Comparison of ENCODE assay signal across 20 mouse cellular contexts in genomic region chr6:72386561-72386960, GRCm38 (mm10). TPM values are rescaled to one million over a fixed set of nuclear protein-coding genes. Genes with fewer than 3 reads are reported as not detected.
DNase-seq lines count a peak whose midpoint lies in the region; ATAC-seq and TF ChIP-seq lines count a peak whose summit lies in the region.
"Had no signal": no experiment of that assay in that cellular context is flagged by ENCODE, and none has a peak within 500 bp of the region (broad histone marks: within the 10 kb centered on the region; RNA-seq: fewer than 3 reads in every experiment).

No protein-coding gene starts in this region.

- H3K4me1 ChIP-seq in liver, embryonic 12.5 days = peaks cover 79% of the 10 kb centered on the region
- H3K4me1 ChIP-seq in liver, postnatal 0 days (ENCODE audit: insufficient read depth) = peaks cover 43% of the 10 kb centered on the region
- H3K4me1 ChIP-seq in liver, embryonic 13.5 days (replicated peaks) = peaks cover 82% of the 10 kb centered on the region
- peaks cover 81% of the 10 kb centered on the region for H3K4me1 ChIP-seq in liver, embryonic 15.5 days (replicated peaks)

- no peak overlapping the region; the same call in none of the 2 replicates for H3K9ac ChIP-seq in liver, embryonic 12.5 days
- H3K9ac ChIP-seq in liver, postnatal 0 days (replicated peaks) = no peak overlapping the region
- H3K9ac ChIP-seq in liver, embryonic 13.5 days = peak overlapping the region; percentile 42
- H3K9ac ChIP-seq in liver, embryonic 15.5 days = no peak overlapping the region
- H3K9ac ChIP-seq: embryonic facial prominence, embryonic 12.5 days; forebrain, embryonic 13.5 days; forebrain, embryonic 15.5 days had no signal

- H3K9me3 ChIP-seq in liver, embryonic 12.5 days (replicated peaks) = no peaks in the 10 kb centered on the region
- H3K9me3 ChIP-seq in liver, postnatal 0 days (ENCODE audit: low read length) = no peaks in the 10 kb centered on the region
- H3K9me3 ChIP-seq in liver, embryonic 13.5 days (replicated peaks) = no peaks in the 10 kb centered on the region
- no peaks in the 10 kb centered on the region for H3K9me3 ChIP-seq in liver, embryonic 15.5 days (replicated peaks)
- H3K9me3 ChIP-seq: embryonic facial prominence, embryonic 10.5 days; embryonic facial prominence, embryonic 12.5 days; forebrain, embryonic 13.5 days; forebrain, embryonic 15.5 days had no signal

- no peak for TF ChIP-seq EP300 in liver, postnatal 0 days (IDR thresholded peaks at IDR 0.05; ENCODE audit: low read depth)

- H3K27me3 ChIP-seq in liver, embryonic 12.5 days (replicated peaks) = no peaks in the 10 kb centered on the region
- H3K27me3 ChIP-seq in liver, postnatal 0 days (ENCODE audit: insufficient read depth, low read length) = no peaks in the 10 kb centered on the region
- H3K27me3 ChIP-seq in liver, embryonic 13.5 days = no peaks in the 10 kb centered on the region
- no peaks in the 10 kb centered on the region for H3K27me3 ChIP-seq in liver, embryonic 15.5 days
- H3K27me3 ChIP-seq: embryonic facial prominence, embryonic 12.5 days; forebrain, embryonic 15.5 days; Patski had no signal

- ATAC-seq in liver, embryonic 12.5 days = no peak
- no peak for ATAC-seq in liver, postnatal 0 days
- ATAC-seq in liver, embryonic 13.5 days (ENCODE audit: low read depth) = no peak
- ATAC-seq in liver, embryonic 15.5 days (ENCODE audit: insufficient read depth) = no peak
- no peak for ATAC-seq in megakaryocyte, adult 5-6 weeks (ENCODE audit: poor library complexity, severe bottlenecking)
- ATAC-seq: activated CD4-positive, CD25-positive, alpha-beta regulatory T cell, adult 4 months; forebrain, embryonic 13.5 days; forebrain, embryonic 15.5 days; Patski had no signal

- TF ChIP-seq CTCF in liver, postnatal 0 days (IDR thresholded peaks at IDR 0.05; ENCODE audit: low read depth) = no peak

- H3K4me3 ChIP-seq in liver, embryonic 12.5 days = no peak overlapping the region
- no peak overlapping the region for H3K4me3 ChIP-seq in liver, postnatal 0 days (ENCODE audit: low read depth, low read length)
- H3K4me3 ChIP-seq in liver, embryonic 13.5 days (replicated peaks) = no peak overlapping the region
- no peak overlapping the region for H3K4me3 ChIP-seq in liver, embryonic 15.5 days (replicated peaks)
- H3K4me3 ChIP-seq: embryonic facial prominence, embryonic 10.5 days; embryonic facial prominence, embryonic 12.5 days; forebrain, embryonic 13.5 days; forebrain, embryonic 15.5 days had no signal

- DNase-seq in liver, postnatal 0 days = no peak
- DNase-seq in liver, embryonic 13.5 days = no peak
- no peak for DNase-seq in layer of hippocampus, postnatal 10 days (ENCODE audit: low spot score in 2 of 2)
- DNase-seq: adrenal gland, adult 8-10 months; adrenal gland, postnatal 14 days; adrenal gland, postnatal 36 days; cerebellum, adult 11-12 months; cerebellum, adult 2 months; cerebellum, adult 9-10 months; cerebellum, postnatal 10 days; cerebellum, postnatal 25 days had no signal

- WGBS in liver, embryonic 12.5 days (ENCODE audit: insufficient replicate concordance) = 82% methylated on average over 2 of the region's 2 CpGs
- 92% methylated on average over 2 of the region's 2 CpGs for WGBS in liver, postnatal 0 days (ENCODE audit: insufficient replicate concordance)
- WGBS in liver, embryonic 13.5 days (ENCODE audit: insufficient replicate concordance) = 90% methylated on average over 2 of the region's 2 CpGs
- WGBS in liver, embryonic 15.5 days (ENCODE audit: insufficient replicate concordance) = 85% methylated on average over 2 of the region's 2 CpGs

- peak overlapping the region; percentile 92; the same call in 1 of the 2 replicates for H3K27ac ChIP-seq in liver, embryonic 12.5 days
- no peak overlapping the region for H3K27ac ChIP-seq in liver, postnatal 0 days (ENCODE audit: low read depth)
- H3K27ac ChIP-seq in liver, embryonic 13.5 days = peak overlapping the region; percentile 91
- peak overlapping the region; percentile 91 for H3K27ac ChIP-seq in liver, embryonic 15.5 days (replicated peaks)
- H3K27ac ChIP-seq: embryonic facial prominence, embryonic 10.5 days; embryonic facial prominence, embryonic 12.5 days; forebrain, embryonic 13.5 days; forebrain, embryonic 15.5 days had no signal

- H3K4me2 ChIP-seq in liver, embryonic 12.5 days = no peak overlapping the region
- H3K4me2 ChIP-seq in liver, postnatal 0 days (ENCODE audit: low read depth, low read length) = no peak overlapping the region
- 0 out of 2 replicates have a peak overlapping the region, but pooled peaks have one; percentile 9 for H3K4me2 ChIP-seq in liver, embryonic 13.5 days
- no peak overlapping the region for H3K4me2 ChIP-seq in liver, embryonic 15.5 days
- H3K4me2 ChIP-seq: embryonic facial prominence, embryonic 12.5 days; forebrain, embryonic 13.5 days; forebrain, embryonic 15.5 days had no signal

- H3K36me3 ChIP-seq in liver, embryonic 12.5 days = peaks cover 45% of the 10 kb centered on the region
- H3K36me3 ChIP-seq in liver, postnatal 0 days (replicated peaks; ENCODE audit: insufficient read depth, low read length) = peaks cover 44% of the 10 kb centered on the region
- peaks cover 45% of the 10 kb centered on the region for H3K36me3 ChIP-seq in liver, embryonic 13.5 days
- peaks cover 44% of the 10 kb centered on the region for H3K36me3 ChIP-seq in liver, embryonic 15.5 days (replicated peaks)
- H3K36me3 ChIP-seq: forebrain, embryonic 15.5 days had no signal

RNA-seq across cellular contexts. Expression of gene Vamp8, which starts 3.9 kb away (rescaled TPM):
- polyA plus RNA-seq in liver, embryonic 12.5 days (2016; fragmentation: Nextera tagmentation; extraction: Ambion mirVana) = 220 and 223 TPM in 2 replicates
- polyA plus RNA-seq in liver, postnatal 0 days (2015; fragmentation: Nextera tagmentation; extraction: Ambion mirVana) = 263 and 277 TPM in 2 replicates
- polyA plus RNA-seq in liver, embryonic 13.5 days (2015; fragmentation: Nextera tagmentation; extraction: Ambion mirVana) = 249 and 260 TPM in 2 replicates
- polyA plus RNA-seq in liver, embryonic 15.5 days (2015; fragmentation: Nextera tagmentation; extraction: Ambion mirVana) = 239 and 242 TPM in 2 replicates
- total RNA-seq in megakaryocyte, adult 5-6 weeks (2015) = 219 and 236 TPM in 2 replicates
- total RNA-seq in megakaryocyte, adult 5-6 weeks (2017) = 199 and 241 TPM in 2 replicates
- total RNA-seq in layer of hippocampus, postnatal 10 days (2021) = 10 to 100 TPM; 11.1 to 13.8 TPM

RNA-seq across cellular contexts. Expression of gene Vamp5, which starts 6.3 kb away (rescaled TPM):
- polyA plus RNA-seq in liver, embryonic 12.5 days (2016; fragmentation: Nextera tagmentation; extraction: Ambion mirVana) = 105 and 109 TPM in 2 replicates
- polyA plus RNA-seq in liver, postnatal 0 days (2015; fragmentation: Nextera tagmentation; extraction: Ambion mirVana) = 50.8 and 53.1 TPM in 2 replicates
- polyA plus RNA-seq in liver, embryonic 13.5 days (2015; fragmentation: Nextera tagmentation; extraction: Ambion mirVana) = 99.0 and 99.7 TPM in 2 replicates
- 66.2 and 67.1 TPM in 2 replicates for polyA plus RNA-seq in liver, embryonic 15.5 days (2015; fragmentation: Nextera tagmentation; extraction: Ambion mirVana)
- total RNA-seq in megakaryocyte, adult 5-6 weeks (2015) = 15.4 and 20.0 TPM in 2 replicates
- 6.5 and 12.4 TPM in 2 replicates for total RNA-seq in megakaryocyte, adult 5-6 weeks (2017)
- 1 to 10 TPM; 4.2 to 4.6 TPM for total RNA-seq in layer of hippocampus, postnatal 10 days (2021)

RNA-seq across cellular contexts. Expression of gene Rnf181, which starts 19.8 kb away (rescaled TPM):
- 80.0 and 83.0 TPM in 2 replicates for polyA plus RNA-seq in liver, embryonic 12.5 days (2016; fragmentation: Nextera tagmentation; extraction: Ambion mirVana)
- polyA plus RNA-seq in liver, postnatal 0 days (2015; fragmentation: Nextera tagmentation; extraction: Ambion mirVana) = 61.0 and 63.2 TPM in 2 replicates
- 76.9 and 82.6 TPM in 2 replicates for polyA plus RNA-seq in liver, embryonic 13.5 days (2015; fragmentation: Nextera tagmentation; extraction: Ambion mirVana)
- polyA plus RNA-seq in liver, embryonic 15.5 days (2015; fragmentation: Nextera tagmentation; extraction: Ambion mirVana) = 82.5 and 88.5 TPM in 2 replicates
- total RNA-seq in megakaryocyte, adult 5-6 weeks (2015) = 69.3 and 70.0 TPM in 2 replicates
- total RNA-seq in megakaryocyte, adult 5-6 weeks (2017) = 49.5 and 52.1 TPM in 2 replicates
- 10 to 100 TPM; 69.4 to 71.1 TPM for total RNA-seq in layer of hippocampus, postnatal 10 days (2021)

RNA-seq across cellular contexts. Expression of gene Ggcx, which starts 27.5 kb away (rescaled TPM):
- polyA plus RNA-seq in liver, embryonic 12.5 days (2016; fragmentation: Nextera tagmentation; extraction: Ambion mirVana) = 21.8 and 23.0 TPM in 2 replicates
- 16.2 and 20.7 TPM in 2 replicates for polyA plus RNA-seq in liver, postnatal 0 days (2015; fragmentation: Nextera tagmentation; extraction: Ambion mirVana)
- 15.8 and 21.9 TPM in 2 replicates for polyA plus RNA-seq in liver, embryonic 13.5 days (2015; fragmentation: Nextera tagmentation; extraction: Ambion mirVana)
- 27.5 and 29.8 TPM in 2 replicates for polyA plus RNA-seq in liver, embryonic 15.5 days (2015; fragmentation: Nextera tagmentation; extraction: Ambion mirVana)
- total RNA-seq in megakaryocyte, adult 5-6 weeks (2015) = 5.6 and 7.8 TPM in 2 replicates
- 6.0 and 8.3 TPM in 2 replicates for total RNA-seq in megakaryocyte, adult 5-6 weeks (2017)
- 10 to 100 TPM; 20.3 to 20.5 TPM for total RNA-seq in layer of hippocampus, postnatal 10 days (2021)

RNA-seq across cellular contexts. Expression of gene Tmem150a, which starts 31.3 kb away (rescaled TPM):
- polyA plus RNA-seq in liver, embryonic 12.5 days (2016; fragmentation: Nextera tagmentation; extraction: Ambion mirVana) = 32.2 and 33.1 TPM in 2 replicates
- 92.3 and 113 TPM in 2 replicates for polyA plus RNA-seq in liver, postnatal 0 days (2015; fragmentation: Nextera tagmentation; extraction: Ambion mirVana)
- 32.5 and 37.9 TPM in 2 replicates for polyA plus RNA-seq in liver, embryonic 13.5 days (2015; fragmentation: Nextera tagmentation; extraction: Ambion mirVana)
- 52.0 and 62.6 TPM in 2 replicates for polyA plus RNA-seq in liver, embryonic 15.5 days (2015; fragmentation: Nextera tagmentation; extraction: Ambion mirVana)
- 0.20 and 2.3 TPM in 2 replicates for total RNA-seq in megakaryocyte, adult 5-6 weeks (2015)
- 0.26 and 0.45 TPM in 2 replicates for total RNA-seq in megakaryocyte, adult 5-6 weeks (2017)
- 10 to 100 TPM; 18.8 to 20.9 TPM for total RNA-seq in layer of hippocampus, postnatal 10 days (2021)
